In genomic region chr12:117154356-117155243, GRCm38 (mm10) we compare ENCODE assay signal across 8 mouse cellular contexts.
DNase-seq lines count a peak whose midpoint lies in the region; ATAC-seq lines count a peak whose summit lies in the region.

No protein-coding gene starts in this region.

- H3K9ac ChIP-seq in heart, embryonic 15.5 days: peak overlapping the region; percentile 33; the same call in 1 of the 2 replicates
- H3K9ac ChIP-seq in hindbrain, embryonic 11.5 days (ENCODE audit: low read depth, low read length): peak overlapping the region; percentile 95
- H3K9ac ChIP-seq in midbrain, embryonic 14.5 days (replicated peaks; ENCODE audit: low read length): peak overlapping the region; percentile 98

- no peak for ATAC-seq in heart, embryonic 15.5 days (replicated peaks; ENCODE audit: insufficient number of reproducible peaks, insufficient read depth, low FRiP score, low read depth)
- no peak; the same call in 1 of the 2 replicates for ATAC-seq in hindbrain, embryonic 11.5 days (ENCODE audit: low FRiP score)
- no peak for ATAC-seq in midbrain, embryonic 14.5 days (ENCODE audit: low FRiP score, low TSS enrichment)

- DNase-seq in heart, postnatal 25 days (ENCODE audit: low spot score): no peak
- peak; percentile 8 for DNase-seq in MN1 (ENCODE audit: low spot score)
- peak; percentile 62 for DNase-seq in hindbrain, embryonic 11.5 days (ENCODE audit: low spot score)
- no peak for DNase-seq in midbrain, embryonic 14.5 days
- DNase-seq in layer of hippocampus, postnatal 14 days (ENCODE audit: low spot score in 2 of 2): no peak
- no peak for DNase-seq in kidney, postnatal 14 days
- DNase-seq in cerebellum, adult 8-10 months: no peak

- H3K9me3 ChIP-seq in heart, embryonic 15.5 days (replicated peaks): no peaks in the 10 kb centered on the region
- H3K9me3 ChIP-seq in hindbrain, embryonic 11.5 days (ENCODE audit: control insufficient read depth, low read length): no peaks in the 10 kb centered on the region
- H3K9me3 ChIP-seq in midbrain, embryonic 14.5 days (ENCODE audit: control insufficient read depth, low read length): no peaks in the 10 kb centered on the region

- 2% methylated on average over 27 of the region's 27 CpGs for WGBS in heart, embryonic 15.5 days
- under 1% methylated on average over 27 of the region's 27 CpGs for WGBS in hindbrain, embryonic 11.5 days
- 0% methylated on average over 27 of the region's 27 CpGs for WGBS in midbrain, embryonic 14.5 days

- H3K4me2 ChIP-seq in heart, embryonic 15.5 days: peak overlapping the region; percentile 95
- peak overlapping the region; percentile 73 for H3K4me2 ChIP-seq in hindbrain, embryonic 11.5 days (replicated peaks; ENCODE audit: low read depth, low read length)
- H3K4me2 ChIP-seq in midbrain, embryonic 14.5 days (ENCODE audit: low read length): peak overlapping the region; percentile 70

- peak overlapping the region; percentile 64 for H3K4me3 ChIP-seq in heart, embryonic 15.5 days
- peak overlapping the region; percentile 82 for H3K4me3 ChIP-seq in hindbrain, embryonic 11.5 days (ENCODE audit: low read depth, low read length)
- H3K4me3 ChIP-seq in midbrain, embryonic 14.5 days (replicated peaks; ENCODE audit: low read depth, low read length): peak overlapping the region; percentile 86

- H3K27ac ChIP-seq in heart, embryonic 15.5 days: no peak overlapping the region
- peak overlapping the region; percentile 97 for H3K27ac ChIP-seq in hindbrain, embryonic 11.5 days (ENCODE audit: low read depth, low read length)
- peak overlapping the region; percentile 99 for H3K27ac ChIP-seq in midbrain, embryonic 14.5 days (replicated peaks; ENCODE audit: low read depth, low read length)

- H3K27me3 ChIP-seq in heart, embryonic 15.5 days: peaks cover 97% of the 10 kb centered on the region
- H3K27me3 ChIP-seq in hindbrain, embryonic 11.5 days (ENCODE audit: control insufficient read depth, insufficient read depth, low read length): peaks cover 9% of the 10 kb centered on the region; the same call in 1 of the 2 replicates
- H3K27me3 ChIP-seq in midbrain, embryonic 14.5 days (ENCODE audit: control insufficient read depth, insufficient read depth, low read length): no peaks in the 10 kb centered on the region

- intact Hi-C loops in heart, postnatal 25 days (cut with DNase I): no loop called here

- H3K4me1 ChIP-seq in heart, embryonic 15.5 days (replicated peaks): peaks cover 22% of the 10 kb centered on the region
- H3K4me1 ChIP-seq in hindbrain, embryonic 11.5 days (replicated peaks; ENCODE audit: control insufficient read depth, insufficient read depth, low read length): peaks cover 28% of the 10 kb centered on the region
- H3K4me1 ChIP-seq in midbrain, embryonic 14.5 days (ENCODE audit: control insufficient read depth, insufficient read depth, low read length): peaks cover 52% of the 10 kb centered on the region

- H3K36me3 ChIP-seq in heart, embryonic 15.5 days: no peaks in the 10 kb centered on the region
- H3K36me3 ChIP-seq in hindbrain, embryonic 11.5 days (ENCODE audit: control insufficient read depth, insufficient read depth, low read length): no peaks in the 10 kb centered on the region
- 0 out of 2 replicates have a peak, but pooled peaks cover 6% of the 10 kb centered on the region for H3K36me3 ChIP-seq in midbrain, embryonic 14.5 days (ENCODE audit: control insufficient read depth, insufficient read depth, low read length)

Comparison
In these comparisons a context has a peak if more than half of its experiments do, and no peak if none do; other contexts are left out.
1. H3K9ac ChIP-seq: peak in every context shown above with its lines; median percentile 98 in midbrain, embryonic 14.5 days; 95 in hindbrain, embryonic 11.5 days; 33 in heart, embryonic 15.5 days.
2. DNase-seq: peak in MN1 (single experiment) and hindbrain, embryonic 11.5 days (single experiment); none in heart, postnatal 25 days (single experiment), midbrain, embryonic 14.5 days (single experiment), layer of hippocampus, postnatal 14 days (0 of 2), kidney, postnatal 14 days (single experiment) and cerebellum, adult 8-10 months (single experiment).
3. Peak in every context shown above with its lines, with median percentiles within 50 percentile points of each other: H3K4me2 ChIP-seq and H3K4me3 ChIP-seq.